Mouse (Mus musculus) frontal cortex, postnatal 25 days (tissue): ENCODE results near the gene Klhl12.
A peak's percentile ranks its signal among the peaks of the same experiment; 100 is the strongest.
"Not testable (repeated sequence)": the region's sequence is repeated elsewhere in the genome, so short reads cannot be mapped to it uniquely, and the experiment has no call there.

Experiments used
- DNase-seq, 2 experiments: peaks; one replicate each; pipeline ENCODE4 v3.0.0; 2022; ENCODE audit warnings: low spot score in 2 of 2

Klhl12 gene

GRCm38 (mm10) chr1:134448537-134448936 lies 6.8 kb upstream of the Klhl12 start:
- DNase-seq, result not testable (repeated sequence)

GRCm38 (mm10) chr1:134450201-134450600 lies 5.1 kb upstream of the Klhl12 start:
- DNase-seq, result no peak

GRCm38 (mm10) chr1:134450986-134451385 lies 4.3 kb upstream of the Klhl12 start:
- DNase-seq, result peak in 1 of 2 experiments; percentile 11

- no peak for DNase-seq
These were observed 729 bp downstream of the Klhl12 start for GRCm38 (mm10) chr1:134456060-134456459.

- no peak for DNase-seq
These were observed 2.9 kb downstream of the Klhl12 start for GRCm38 (mm10) chr1:134458139-134458727.

GRCm38 (mm10) chr1:134460294-134461284 lies 5.3 kb downstream of the Klhl12 start:
- DNase-seq, result no peak

- DNase-seq, result no peak
These were observed 29.3 kb downstream of the Klhl12 start for GRCm38 (mm10) chr1:134484623-134485022.

GRCm38 (mm10) chr1:134490903-134491801 lies 35.8 kb downstream of the Klhl12 start:
- no peak for DNase-seq

GRCm38 (mm10) chr1:134492276-134492675 lies 36.9 kb downstream of the Klhl12 start:
- no peak for DNase-seq

GRCm38 (mm10) chr1:134493496-134493895 lies 38.2 kb downstream of the Klhl12 start:
- no peak for DNase-seq

- no peak for DNase-seq
These were observed 38.6 kb downstream of the Klhl12 start for GRCm38 (mm10) chr1:134493956-134494355.

GRCm38 (mm10) chr1:134494428-134495215 lies 39.3 kb downstream of the Klhl12 start, which contains the start of gene Rabif:
Rabif (plus strand) TSS chr1:134494648.
- peak; percentile 96 to 97 for DNase-seq

- DNase-seq, result no peak
These were observed 39.8 kb downstream of the Klhl12 start for GRCm38 (mm10) chr1:134495216-134495539.

GRCm38 (mm10) chr1:134495991-134496390 lies 40.7 kb downstream of the Klhl12 start:
- DNase-seq, result no peak

- DNase-seq, result no peak
These were observed 45.6 kb downstream of the Klhl12 start for GRCm38 (mm10) chr1:134500916-134501315.

- no peak for DNase-seq
These were observed 50.9 kb downstream of the Klhl12 start for GRCm38 (mm10) chr1:134506201-134506600.

- DNase-seq, result no peak
These were observed 54.7 kb downstream of the Klhl12 start for GRCm38 (mm10) chr1:134510018-134510417.

GRCm38 (mm10) chr1:134512183-134512582 lies 56.9 kb downstream of the Klhl12 start:
- DNase-seq, result no peak

GRCm38 (mm10) chr1:134512584-134512983 lies 57.3 kb downstream of the Klhl12 start:
- no peak for DNase-seq

- DNase-seq, result no peak
These were observed 58.1 kb downstream of the Klhl12 start for GRCm38 (mm10) chr1:134513312-134513860.
